Mouse (Mus musculus) hindbrain, embryonic 15.5 days (tissue): ENCODE measurements around the gene Ndufv3. TPM values are rescaled to one million over a fixed set of nuclear protein-coding genes. Genes with fewer than 3 reads are reported as not detected.

Source experiments
- ATAC-seq: fragments of 200-750 bp; cut with Nextera tagmentation; 2 replicates; pipeline ENCODE4 v1.8.0; 2017; ENCODE audit warnings: low read depth, moderate number of reproducible peaks, moderate TSS enrichment; ENCODE audit not compliant: low FRiP score
- H3K27ac ChIP-seq: fragments of 300-500 bp; sonication (generic); replicated peaks from 2 replicates; pipeline ENCODE4 v1.5.1; 2015; ENCODE audit warnings: mild to moderate bottlenecking, inconsistent platforms
- H3K27me3 ChIP-seq: fragments of 300-500 bp; sonication (generic); 2 replicates; pipeline ENCODE4 v1.6.1; 2015; ENCODE audit warnings: control low read depth, inconsistent platforms
- H3K36me3 ChIP-seq: fragments of 300-500 bp; sonication (generic); 2 replicates; pipeline ENCODE4 v1.6.1; 2015; ENCODE audit warnings: control low read depth, inconsistent platforms
- H3K4me1 ChIP-seq: fragments of 300-500 bp; sonication (generic); replicated peaks from 2 replicates; pipeline ENCODE4 v1.6.1; 2015; ENCODE audit warnings: control low read depth, inconsistent platforms
- H3K4me2 ChIP-seq: fragments of 300-500 bp; sonication (generic); 2 replicates; pipeline ENCODE4 v1.6.1; 2015; ENCODE audit warnings: moderate library complexity, mild to moderate bottlenecking, inconsistent platforms
- H3K4me3 ChIP-seq: fragments of 300-500 bp; sonication (generic); 2 replicates; pipeline ENCODE4 v1.5.1; 2015; ENCODE audit warnings: mild to moderate bottlenecking, inconsistent platforms
- H3K9ac ChIP-seq: fragments of 300-500 bp; sonication (generic); 2 replicates; pipeline ENCODE4 v1.6.1; 2015; ENCODE audit warnings: inconsistent platforms
- H3K9me3 ChIP-seq: fragments of 300-500 bp; sonication (generic); 2 replicates; pipeline ENCODE4 v1.6.1; 2016; ENCODE audit warnings: control low read depth, inconsistent platforms
- WGBS: fragments of 180-500 bp; shearing (Covaris S2); methylation state at CpG from one replicate; pipeline ENCODE4 v1.1.7; 2015; 5-methylcytosine and 5-hydroxymethylcytosine counted together
- polyA plus RNA-seq: library from polyadenylated mRNA; unstranded; fragments of >200 nt; fragmentation: Nextera tagmentation; extraction: Ambion mirVana; gene quantifications from 2 replicates; pipeline ENCODE4 v1.2.1, GENCODE M21; 2015

Gene Ndufv3
- polyA plus RNA-seq, 1 experiment from 2014 or later = 445 TPM

GRCm38 (mm10) chr17:31499725-31500124 lies 20.2 kb upstream of the Ndufv3 start:
- Histone ChIP-seq H3K27me3 (no peaks in the 10 kb centered on the region), H3K4me3 (no peak overlapping the region), H3K4me2 (no peak overlapping the region), H3K9me3 (no peaks in the 10 kb centered on the region), H3K27ac (no peak overlapping the region), H3K4me1 (no peaks in the 10 kb centered on the region), H3K9ac (no peak overlapping the region), H3K36me3 (peaks cover 57% of the 10 kb centered on the region)
- WGBS = 93% methylated on average over 12 of the region's 12 CpGs
- no peak for ATAC-seq

- H3K4me3 ChIP-seq = no peak overlapping the region
- H3K27ac ChIP-seq = no peak overlapping the region
- no peak for ATAC-seq
- no peaks in the 10 kb centered on the region for H3K27me3 ChIP-seq
- no peaks in the 10 kb centered on the region for H3K9me3 ChIP-seq
- WGBS = 96% methylated on average over 8 of the region's 8 CpGs
- H3K4me2 ChIP-seq = no peak overlapping the region
- H3K9ac ChIP-seq = no peak overlapping the region
- H3K36me3 ChIP-seq = peaks cover 58% of the 10 kb centered on the region
- H3K4me1 ChIP-seq = no peaks in the 10 kb centered on the region; the same call in 1 of the 2 replicates
Measured at GRCm38 (mm10) chr17:31500416-31500815, 19.5 kb upstream of the Ndufv3 start.

GRCm38 (mm10) chr17:31500908-31501307 lies 19.0 kb upstream of the Ndufv3 start:
- Histone ChIP-seq H3K9me3 (no peaks in the 10 kb centered on the region), H3K4me2 (no peak overlapping the region), H3K36me3 (peaks cover 54% of the 10 kb centered on the region), H3K9ac (no peak overlapping the region), H3K27ac (no peak overlapping the region), H3K27me3 (no peaks in the 10 kb centered on the region), H3K4me3 (no peak overlapping the region), H3K4me1 (no peaks in the 10 kb centered on the region; the same call in 1 of the 2 replicates)
- 95% methylated on average over 3 of the region's 3 CpGs for WGBS
- no peak for ATAC-seq

GRCm38 (mm10) chr17:31502261-31502927 lies 17.5 kb upstream of the Ndufv3 start:
- Histone ChIP-seq H3K4me2 (no peak overlapping the region), H3K9ac (no peak overlapping the region), H3K9me3 (no peaks in the 10 kb centered on the region), H3K4me3 (no peak overlapping the region), H3K27ac (no peak overlapping the region), H3K27me3 (no peaks in the 10 kb centered on the region), H3K4me1 (no peaks in the 10 kb centered on the region; the same call in 1 of the 2 replicates), H3K36me3 (peaks cover 44% of the 10 kb centered on the region)
- no peak for ATAC-seq
- WGBS = 93% methylated on average over 12 of the region's 12 CpGs

GRCm38 (mm10) chr17:31503337-31503736 lies 16.6 kb upstream of the Ndufv3 start:
- no peak for ATAC-seq
- H3K27me3 ChIP-seq = no peaks in the 10 kb centered on the region
- no peaks in the 10 kb centered on the region; the same call in 1 of the 2 replicates for H3K4me1 ChIP-seq
- 94% methylated on average over 12 of the region's 12 CpGs for WGBS
- H3K4me2 ChIP-seq = no peak overlapping the region
- H3K27ac ChIP-seq = no peak overlapping the region
- H3K36me3 ChIP-seq = peaks cover 44% of the 10 kb centered on the region
- H3K4me3 ChIP-seq = no peak overlapping the region
- no peaks in the 10 kb centered on the region for H3K9me3 ChIP-seq
- H3K9ac ChIP-seq = no peak overlapping the region

GRCm38 (mm10) chr17:31503936-31504335 lies 16.0 kb upstream of the Ndufv3 start:
- Histone ChIP-seq H3K4me3 (no peak overlapping the region), H3K36me3 (peaks cover 42% of the 10 kb centered on the region), H3K27ac (no peak overlapping the region), H3K9me3 (no peaks in the 10 kb centered on the region), H3K9ac (no peak overlapping the region), H3K27me3 (no peaks in the 10 kb centered on the region), H3K4me1 (no peaks in the 10 kb centered on the region; the same call in 1 of the 2 replicates), H3K4me2 (no peak overlapping the region)
- no peak for ATAC-seq
- 88% methylated on average over 2 of the region's 2 CpGs for WGBS

GRCm38 (mm10) chr17:31505013-31505412 lies 14.9 kb upstream of the Ndufv3 start:
- Histone ChIP-seq H3K36me3 (peaks cover 45% of the 10 kb centered on the region), H3K4me3 (no peak overlapping the region), H3K4me2 (no peak overlapping the region), H3K4me1 (no peaks in the 10 kb centered on the region; the same call in 1 of the 2 replicates), H3K9me3 (no peaks in the 10 kb centered on the region), H3K27ac (no peak overlapping the region), H3K9ac (no peak overlapping the region), H3K27me3 (no peaks in the 10 kb centered on the region)
- WGBS = 32% methylated on average over 5 of the region's 5 CpGs
- ATAC-seq = no peak

- H3K36me3 ChIP-seq = peaks cover 37% of the 10 kb centered on the region
- no peak for ATAC-seq
Measured at GRCm38 (mm10) chr17:31506282-31506681, 13.6 kb upstream of the Ndufv3 start.

GRCm38 (mm10) chr17:31510944-31511343 lies 9.0 kb upstream of the Ndufv3 start:
- Histone ChIP-seq H3K36me3 (peaks cover 24% of the 10 kb centered on the region), H3K9me3 (no peaks in the 10 kb centered on the region), H3K4me2 (peak overlapping the region; percentile 82), H3K4me1 (peaks cover 15% of the 10 kb centered on the region), H3K27me3 (no peaks in the 10 kb centered on the region), H3K4me3 (peak overlapping the region; percentile 91; the same call in 1 of the 2 replicates), H3K27ac (no peak overlapping the region), H3K9ac (no peak overlapping the region)
- WGBS = 93% methylated on average over 6 of the region's 6 CpGs
- no peak for ATAC-seq

More at GRCm38 (mm10) chr17:31506282-31506681, 13.6 kb upstream of the Ndufv3 start:
- peaks cover 5% of the 10 kb centered on the region for H3K4me1 ChIP-seq
- H3K27ac ChIP-seq = no peak overlapping the region
- WGBS = 89% methylated on average over 7 of the region's 7 CpGs
- H3K9ac ChIP-seq = no peak overlapping the region
- no peaks in the 10 kb centered on the region for H3K27me3 ChIP-seq
- no peaks in the 10 kb centered on the region for H3K9me3 ChIP-seq
- H3K4me2 ChIP-seq = no peak overlapping the region
- H3K4me3 ChIP-seq = no peak overlapping the region

GRCm38 (mm10) chr17:31511792-31512495 lies 8.0 kb upstream of the Ndufv3 start:
- H3K4me2 ChIP-seq = peak overlapping the region; percentile 82
- peaks cover 24% of the 10 kb centered on the region for H3K36me3 ChIP-seq
- H3K9ac ChIP-seq = peak overlapping the region; percentile 65
- peak; percentile 97 for ATAC-seq
- H3K4me3 ChIP-seq = peak overlapping the region; percentile 91
- H3K27ac ChIP-seq = peak overlapping the region; percentile 89
- peaks cover 15% of the 10 kb centered on the region for H3K4me1 ChIP-seq
- H3K9me3 ChIP-seq = no peaks in the 10 kb centered on the region
- WGBS = under 1% methylated on average over 51 of the region's 56 CpGs
- H3K27me3 ChIP-seq = no peaks in the 10 kb centered on the region

- Histone ChIP-seq H3K4me1 (peaks cover 15% of the 10 kb centered on the region), H3K4me3 (peak overlapping the region; percentile 91), H3K27ac (peak overlapping the region; percentile 89), H3K36me3 (peaks cover 18% of the 10 kb centered on the region), H3K9me3 (no peaks in the 10 kb centered on the region), H3K27me3 (no peaks in the 10 kb centered on the region), H3K9ac (peak overlapping the region; percentile 65), H3K4me2 (peak overlapping the region; percentile 82)
- ATAC-seq = no peak
- WGBS = 20% methylated on average over 6 of the region's 6 CpGs
Measured at GRCm38 (mm10) chr17:31512593-31512992, 7.3 kb upstream of the Ndufv3 start.

GRCm38 (mm10) chr17:31514696-31515095 lies 5.2 kb upstream of the Ndufv3 start:
- WGBS = 63% methylated on average over 1 of the region's 1 CpGs
- no peak overlapping the region for H3K27ac ChIP-seq
- no peak overlapping the region for H3K4me2 ChIP-seq

More at GRCm38 (mm10) chr17:31514696-31515095, 5.2 kb upstream of the Ndufv3 start:
- no peak overlapping the region for H3K9ac ChIP-seq
- H3K4me3 ChIP-seq = no peak overlapping the region
- no peaks in the 10 kb centered on the region for H3K27me3 ChIP-seq
- no peaks in the 10 kb centered on the region for H3K9me3 ChIP-seq
- ATAC-seq = no peak
- 0 out of 2 replicates have a peak, but pooled peaks cover under 1% of the 10 kb centered on the region for H3K36me3 ChIP-seq
- H3K4me1 ChIP-seq = peaks cover 29% of the 10 kb centered on the region
